29 mouse cellular contexts compared by ENCODE assay signal in the genomic region with DNA sequence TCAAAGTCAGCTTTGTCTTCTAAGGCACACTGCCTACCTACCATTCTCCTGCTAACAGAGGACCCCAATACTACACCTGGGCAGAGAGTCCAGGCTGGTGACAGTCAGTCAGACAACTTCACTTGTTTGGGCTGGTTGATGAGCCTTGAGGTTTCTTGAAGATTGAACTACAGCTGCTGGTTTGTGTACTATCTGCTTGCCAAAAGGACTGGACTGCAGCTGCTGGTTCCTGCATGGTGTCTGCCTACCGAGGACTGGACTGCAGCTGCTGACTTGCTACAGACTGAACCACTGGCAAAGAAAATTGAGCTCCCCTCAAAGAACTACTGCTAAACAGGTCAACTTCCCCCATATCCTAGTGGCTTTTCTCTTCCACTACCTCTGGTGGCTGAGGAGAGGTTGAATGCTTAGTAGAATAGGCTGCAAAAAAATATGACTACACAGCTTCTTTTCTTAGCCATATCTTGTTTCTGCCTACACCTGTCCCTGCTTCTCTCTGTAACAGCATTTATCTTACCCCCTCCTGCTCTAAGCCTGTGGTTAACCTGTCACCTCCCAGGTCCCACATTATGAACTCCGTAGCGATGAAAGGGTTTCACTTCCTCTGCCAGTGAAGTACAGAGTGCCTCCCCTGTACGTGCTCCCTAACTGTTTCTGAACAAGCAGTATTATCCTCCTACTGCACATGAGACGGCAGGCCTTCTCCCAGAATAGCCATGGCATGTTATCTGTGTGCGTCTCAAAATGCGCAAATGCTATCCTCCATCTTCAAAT.
DNase-seq lines count a peak whose midpoint lies in the region; ATAC-seq and TF ChIP-seq lines count a peak whose summit lies in the region.
"Had no signal": no experiment of that assay in that cellular context is flagged by ENCODE, and none has a peak within 500 bp of the region (broad histone marks: within the 10 kb centered on the region; RNA-seq: fewer than 3 reads in every experiment).

No protein-coding gene starts in this region.

- no peak for TF ChIP-seq CTCF in hindbrain, postnatal 0 days (IDR thresholded peaks at IDR 0.05; ENCODE audit: low read depth)
- TF ChIP-seq CTCF in kidney, adult 2 months (conservative IDR thresholded peaks at IDR 0.05; ENCODE audit: insufficient read depth, insufficient read length, low read depth, low read length): no peak

- whole genome bisulfite sequencing in hindbrain, postnatal 0 days: 88% methylated on average over 7 of the region's 7 CpGs
- 87% methylated on average over 7 of the region's 7 CpGs for WGBS in kidney, adult 2 months

- H3K27me3 ChIP-seq in hindbrain, postnatal 0 days (ENCODE audit: insufficient read depth, low read length): no peaks in the 10 kb centered on the region
- H3K27me3 ChIP-seq in kidney, adult 2 months (replicated peaks; ENCODE audit: control insufficient read depth, insufficient read depth, low read length): no peaks in the 10 kb centered on the region
- H3K27me3 ChIP-seq: forebrain, embryonic 13.5 days; hindbrain, embryonic 15.5 days; limb, embryonic 15.5 days; midbrain, embryonic 15.5 days; neural tube, embryonic 12.5 days had no signal

- no peak overlapping the region for H3K9ac ChIP-seq in hindbrain, postnatal 0 days (replicated peaks; ENCODE audit: low read length)
- H3K9ac ChIP-seq: forebrain, embryonic 13.5 days; hindbrain, embryonic 15.5 days; limb, embryonic 15.5 days; liver, embryonic 14.5 days; midbrain, embryonic 15.5 days; neural tube, embryonic 12.5 days had no signal

- H3K27ac ChIP-seq in hindbrain, postnatal 0 days: no peak overlapping the region
- H3K27ac ChIP-seq in kidney, adult 2 months (ENCODE audit: insufficient read depth, low read depth, low read length): no peak overlapping the region
- H3K27ac ChIP-seq: forebrain, embryonic 13.5 days; hindbrain, embryonic 10.5 days; hindbrain, embryonic 15.5 days; limb, embryonic 10.5 days; limb, embryonic 15.5 days; liver, embryonic 14.5 days; midbrain, embryonic 10.5 days; midbrain, embryonic 15.5 days; neural tube, embryonic 12.5 days had no signal

- H3K4me2 ChIP-seq in hindbrain, postnatal 0 days (ENCODE audit: low read depth, low read length): no peak overlapping the region
- H3K4me2 ChIP-seq: forebrain, embryonic 13.5 days; hindbrain, embryonic 15.5 days; limb, embryonic 15.5 days; midbrain, embryonic 15.5 days; neural tube, embryonic 12.5 days had no signal

- 0 out of 2 replicates have a peak, but pooled peaks have one; percentile 50 for ATAC-seq in common myeloid progenitor, adult 5-6 weeks (replicated peaks; ENCODE audit: low read depth, poor library complexity, severe bottlenecking)
- no peak for ATAC-seq in hindbrain, postnatal 0 days
- ATAC-seq: forebrain, embryonic 13.5 days; intestine, embryonic 16.5 days; midbrain, embryonic 15.5 days had no signal

- no peaks in the 10 kb centered on the region for H3K4me1 ChIP-seq in hindbrain, postnatal 0 days (ENCODE audit: insufficient read depth, low read length)
- H3K4me1 ChIP-seq in kidney, adult 2 months (ENCODE audit: control insufficient read depth, insufficient read depth, low read length): peaks cover 4% of the 10 kb centered on the region; the same call in 1 of the 2 replicates
- H3K4me1 ChIP-seq: forebrain, embryonic 13.5 days; hindbrain, embryonic 15.5 days; limb, embryonic 10.5 days; limb, embryonic 15.5 days; midbrain, embryonic 10.5 days; midbrain, embryonic 15.5 days; neural tube, embryonic 12.5 days had no signal

- peak; percentile 64 for DNase-seq in heart, adult 11 months
- DNase-seq in heart, postnatal 4 days: no peak
- peak; percentile 88 for DNase-seq in A20 (ENCODE audit: low read depth, low spot score)
- peak; percentile 14 for DNase-seq in skeletal muscle tissue, adult 2 months (ENCODE audit: low read depth, low spot score)
- DNase-seq in hindbrain, postnatal 0 days (ENCODE audit: low spot score): no peak
- DNase-seq in kidney, adult 2 months: no peak
- DNase-seq: adrenal gland, adult 8-10 months; cerebellum, adult 2 months; cerebellum, postnatal 25 days; kidney, adult 9 months; kidney, postnatal 10 days; layer of hippocampus, adult 9-11 months; lung, adult 2 months; lung, postnatal 14 days; right cerebral cortex, adult 18-20 months; right cerebral cortex, postnatal 4 days; thymus, postnatal 14 days had no signal

- no peak overlapping the region for H3K4me3 ChIP-seq in hindbrain, postnatal 0 days (ENCODE audit: low read length)
- H3K4me3 ChIP-seq in kidney, adult 2 months (ENCODE audit: insufficient read depth, low read depth, low read length): no peak overlapping the region
- H3K4me3 ChIP-seq: forebrain, embryonic 13.5 days; hindbrain, embryonic 10.5 days; hindbrain, embryonic 15.5 days; limb, embryonic 10.5 days; limb, embryonic 15.5 days; midbrain, embryonic 10.5 days; midbrain, embryonic 15.5 days; neural tube, embryonic 12.5 days had no signal

- no peak for TF ChIP-seq POLR2A in kidney, adult 2 months (IDR thresholded peaks at IDR 0.05; ENCODE audit: low read depth, low read length)

- no peaks in the 10 kb centered on the region for H3K36me3 ChIP-seq in hindbrain, postnatal 0 days (ENCODE audit: insufficient read depth, low read length)
- no peaks in the 10 kb centered on the region for H3K36me3 ChIP-seq in kidney, adult 2 months (ENCODE audit: control insufficient read depth, insufficient read depth, low read length)
- H3K36me3 ChIP-seq: G1E; hindbrain, embryonic 10.5 days; hindbrain, embryonic 15.5 days; limb, embryonic 10.5 days; limb, embryonic 15.5 days; midbrain, embryonic 10.5 days; midbrain, embryonic 15.5 days; neural tube, embryonic 12.5 days had no signal

- no peaks in the 10 kb centered on the region for H3K9me3 ChIP-seq in hindbrain, postnatal 0 days (ENCODE audit: low read length)
- H3K9me3 ChIP-seq: forebrain, embryonic 13.5 days; G1E; hindbrain, embryonic 10.5 days; hindbrain, embryonic 15.5 days; limb, embryonic 10.5 days; limb, embryonic 15.5 days; midbrain, embryonic 10.5 days; midbrain, embryonic 15.5 days; neural tube, embryonic 12.5 days had no signal

Comparison
In these comparisons a context has a peak if more than half of its experiments do, and no peak if none do; other contexts are left out.
1. DNase-seq: peak in heart, adult 11 months (single experiment), A20 (single experiment) and skeletal muscle tissue, adult 2 months (single experiment); none in heart, postnatal 4 days (single experiment), hindbrain, postnatal 0 days (single experiment) and kidney, adult 2 months (single experiment).